Mouse (Mus musculus) CH12.LX (cell line): ENCODE results near the gene Pde9a. TPM values are rescaled to one million over a fixed set of nuclear protein-coding genes. Genes with fewer than 3 reads are reported as not detected.

Source experiments
- DNase-seq: peaks from one replicate; pipeline ENCODE4 v3.0.0-alpha.2; 2013; ENCODE audit errors: extremely low read depth
- H3K27ac ChIP-seq: 2 replicates; pipeline ENCODE4 v1.5.1; 2012; ENCODE audit warnings: low read depth, mild to moderate bottlenecking, control low read depth, moderate library complexity; ENCODE audit not compliant: insufficient read depth
- H3K27me3 ChIP-seq: replicated peaks from 2 replicates; pipeline ENCODE3; 2012; ENCODE audit warnings: inconsistent platforms
- H3K36me3 ChIP-seq, 2 experiments: replicated peaks in 1 of 2; 2 replicates each; pipeline versions ENCODE3 to v1.6.1; 2012; ENCODE audit warnings: inconsistent platforms in 1 of 2, low read length in 1 of 2, mild to moderate bottlenecking in 1 of 2, mixed read lengths in 1 of 2, moderate library complexity in 1 of 2; ENCODE audit not compliant: control insufficient read depth in 1 of 2, insufficient read depth in 1 of 2
- H3K4me1 ChIP-seq, 2 experiments: 2 replicates each; pipeline ENCODE4 v1.6.1; 2012; ENCODE audit warnings: inconsistent platforms in 1 of 2, moderate library complexity in 1 of 2; ENCODE audit not compliant: insufficient read depth in 2 of 2, control insufficient read depth in 1 of 2
- H3K4me2 ChIP-seq: 2 replicates; pipeline ENCODE4 v1.6.1; 2012; ENCODE audit warnings: low read depth, mild to moderate bottlenecking, control low read depth; ENCODE audit not compliant: poor library complexity, insufficient read depth, severe bottlenecking
- H3K4me3 ChIP-seq, 3 experiments: fragments of 150-350 bp in 1 of 3; sonication (generic) in 1 of 3; replicated peaks in 1 of 3; 2 replicates each; pipeline versions ENCODE3 to v1.5.1; 2011 to 2012; ENCODE audit warnings: low read depth in 2 of 3, low read length in 2 of 3, mild to moderate bottlenecking in 2 of 3, moderate library complexity in 2 of 3, control low read depth in 1 of 3, improper control_type of control experiment in 1 of 3, inconsistent platforms in 1 of 3, mixed read lengths in 1 of 3; ENCODE audit not compliant: poor library complexity in 1 of 3
- H3K79me2 ChIP-seq: replicated peaks from 2 replicates; pipeline ENCODE4 v1.6.1; 2012; ENCODE audit warnings: mild to moderate bottlenecking, moderate library complexity; ENCODE audit not compliant: control insufficient read depth, poor library complexity, insufficient read depth, severe bottlenecking; ENCODE audit errors: extremely low read depth
- H3K9ac ChIP-seq: 2 replicates; pipeline ENCODE4 v1.6.1; 2012; ENCODE audit warnings: low read depth, mild to moderate bottlenecking, control low read depth, moderate library complexity; ENCODE audit not compliant: insufficient read depth
- H3K9me3 ChIP-seq: replicated peaks from 2 replicates; pipeline ENCODE3; 2012; ENCODE audit warnings: low read length, inconsistent platforms, mixed read lengths
- BHLHE40 ChIP-seq: IDR thresholded peaks from 2 replicates; pipeline ENCODE4 v1.6.1; 2011; ENCODE audit warnings: mild to moderate bottlenecking, low read depth, low read length, improper control_type of control experiment
- CTCF ChIP-seq, 2 experiments: IDR thresholded peaks in 1 of 2; conservative IDR thresholded peaks in 1 of 2; 2 replicates each; pipeline ENCODE4 v1.5.1; 2011 to 2012; ENCODE audit warnings: low read depth in 2 of 2, low read length in 2 of 2, improper control_type of control experiment in 1 of 2, inconsistent platforms in 1 of 2, mild to moderate bottlenecking in 1 of 2, moderate library complexity in 1 of 2
- E2F4 ChIP-seq: IDR thresholded peaks from 2 replicates; pipeline ENCODE4 v1.6.1; 2011; ENCODE audit warnings: low read depth, low read length, improper control_type of control experiment; ENCODE audit not compliant: insufficient replicate concordance
- ELF1 ChIP-seq: IDR thresholded peaks from 2 replicates; pipeline ENCODE4 v1.6.1; 2014; ENCODE audit warnings: low read depth, mild to moderate bottlenecking, inconsistent platforms, low read length, improper control_type of control experiment
- EP300 ChIP-seq: IDR thresholded peaks from 2 replicates; pipeline ENCODE4 v1.6.1; 2011; ENCODE audit warnings: low read length, improper control_type of control experiment
- GABPA ChIP-seq: IDR thresholded peaks from 2 replicates; pipeline ENCODE4 v1.6.1; 2012; ENCODE audit warnings: low read depth, low read length, improper control_type of control experiment, inconsistent platforms; ENCODE audit not compliant: insufficient replicate concordance
- JUN ChIP-seq: IDR thresholded peaks from 2 replicates; pipeline ENCODE4 v1.6.1; 2011; ENCODE audit warnings: low read depth, mild to moderate bottlenecking, low read length, improper control_type of control experiment, moderate library complexity; ENCODE audit not compliant: insufficient read depth
- KAT2A ChIP-seq: IDR thresholded peaks from 2 replicates; pipeline ENCODE4 v1.6.1; 2012; ENCODE audit warnings: low read length, improper control_type of control experiment, inconsistent platforms; ENCODE audit not compliant: insufficient replicate concordance
- MAX ChIP-seq: IDR thresholded peaks from 2 replicates; pipeline ENCODE4 v1.6.1; 2011; ENCODE audit warnings: low read length, improper control_type of control experiment
- MAZ ChIP-seq: IDR thresholded peaks from 2 replicates; pipeline ENCODE4 v1.6.1; 2012; ENCODE audit warnings: low read depth, mild to moderate bottlenecking, inconsistent platforms, low read length, improper control_type of control experiment, moderate library complexity
- MEF2A ChIP-seq: IDR thresholded peaks from 2 replicates; pipeline ENCODE4 v1.6.1; 2014; ENCODE audit warnings: low read depth, mild to moderate bottlenecking, inconsistent platforms, low read length, improper control_type of control experiment, borderline replicate concordance
- MYC ChIP-seq: IDR thresholded peaks from 2 replicates; pipeline ENCODE4 v1.6.1; 2011; ENCODE audit warnings: low read depth, mild to moderate bottlenecking, improper control_type of control experiment, low read length
- NELFE ChIP-seq: IDR thresholded peaks from 2 replicates; pipeline ENCODE4 v1.6.1; 2011; ENCODE audit warnings: low read depth, low read length, improper control_type of control experiment
- NRF1 ChIP-seq: IDR thresholded peaks from 2 replicates; pipeline ENCODE4 v1.6.1; 2014; ENCODE audit warnings: low read depth, mild to moderate bottlenecking, inconsistent platforms, low read length, improper control_type of control experiment, moderate library complexity
- SIN3A ChIP-seq: IDR thresholded peaks from 2 replicates; pipeline ENCODE4 v1.6.1; 2012; ENCODE audit warnings: low read length, improper control_type of control experiment, inconsistent platforms
- TCF12 ChIP-seq: IDR thresholded peaks from 2 replicates; pipeline ENCODE4 v1.6.1; 2014; ENCODE audit warnings: low read depth, mild to moderate bottlenecking, inconsistent platforms, low read length, improper control_type of control experiment
- dilution Hi-C: fragments of 300-500 bp; cut with MboI; formaldehyde crosslinking; loops from 2 replicates; pipeline ENCODE4 v1.14.3; 2020; ENCODE audit warnings: low sequenced_read_pairs; ENCODE audit not compliant: extremely low pct_unique_long_range_greater_than_20kb, extremely low pct_ligation_motif_present
- in situ Hi-C: fragments of 300-500 bp; cut with MboI; formaldehyde crosslinking; loops from 3 replicates; pipeline ENCODE4 v1.14.3; 2019; ENCODE audit warnings: low sequenced_read_pairs, low pct_ligation_motif_present, low pct_unique_long_range_greater_than_20kb, mixed read lengths
- polyA plus RNA-seq: library from polyadenylated mRNA; unstranded; fragments of >175 nt; gene quantifications from 2 replicates; pipeline ENCODE4 v1.2.1, GENCODE M21; 2012; ENCODE audit warnings: low read depth; ENCODE audit not compliant: insufficient read length
- total RNA-seq, 2 experiments: library from RNA; depleted of rRNA; stranded (reverse); fragments of 300-350 nt in 1 of 2; fragments of >200 nt in 1 of 2; gene quantifications; 2 replicates each; pipeline ENCODE4 v1.2.3; 2012 to 2014

The Pde9a gene
- total and polyA plus RNA-seq, 3 experiments = not detected

- Histone ChIP-seq H3K9ac (no peak overlapping the region), H3K4me2 (no peak overlapping the region)
- TF ChIP-seq BHLHE40 = no peak
- TF ChIP-seq ELF1 = no peak
- TF ChIP-seq TCF12 = no peak
- no peak for TF ChIP-seq NRF1
- no peak for TF ChIP-seq SIN3A
- TF ChIP-seq EP300 = no peak
- no peak for TF ChIP-seq NELFE
- no peak for TF ChIP-seq KAT2A
- TF ChIP-seq, all 38 proteins: peak for 0
- Histone ChIP-seq H3K79me2 (no peaks in the 10 kb centered on the region), H3K27ac (no peak overlapping the region), H3K27me3 (peaks cover 21% of the 10 kb centered on the region), H3K36me3 (no peaks in the 10 kb centered on the region), H3K9me3 (no peaks in the 10 kb centered on the region), H3K4me3 (no peak overlapping the region), H3K4me1 (peaks cover 16 to 27% of the 10 kb centered on the region in 2 experiments)
- no peak for DNase-seq
- dilution Hi-C loops (no loop called here), in situ Hi-C loops (no loop called here)
Measured at GRCm38 (mm10) chr17:31419598-31419950, 33.6 kb downstream of the Pde9a start.

DNA sequence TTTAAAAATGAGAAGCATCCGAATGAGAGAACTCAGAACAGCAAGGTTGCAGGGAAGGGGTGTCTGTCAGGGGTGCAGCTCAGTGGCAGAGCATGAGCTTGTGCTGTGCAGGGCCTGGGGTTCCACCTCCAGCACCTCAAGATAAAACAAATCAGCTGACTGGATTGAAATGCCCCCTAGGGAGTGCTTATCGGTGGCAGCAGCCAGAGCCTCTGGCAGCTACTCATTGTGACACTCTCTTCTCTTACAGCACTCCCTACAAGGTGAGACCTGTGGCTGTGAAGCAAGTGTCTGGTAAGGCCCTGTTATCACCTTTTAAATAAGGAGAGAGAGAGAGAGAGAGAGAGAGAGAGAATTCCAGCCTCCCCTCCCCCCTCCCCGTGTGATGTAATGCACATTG lies 34.0 kb downstream of the Pde9a start:
- Histone ChIP-seq H3K4me1 (peaks cover 18 to 31% of the 10 kb centered on the region in 2 experiments), H3K4me2 (no peak overlapping the region), H3K27me3 (peaks cover 19% of the 10 kb centered on the region), H3K9ac (no peak overlapping the region), H3K27ac (no peak overlapping the region), H3K9me3 (no peaks in the 10 kb centered on the region), H3K79me2 (no peaks in the 10 kb centered on the region), H3K4me3 (no peak overlapping the region), H3K36me3 (no peaks in the 10 kb centered on the region)
- DNase-seq = no peak
- no peak for TF ChIP-seq TCF12
- TF ChIP-seq MAX = no peak
- TF ChIP-seq MYC = no peak
- in situ Hi-C loops = no loop called here
- dilution Hi-C loops = no loop called here

GRCm38 (mm10) chr17:31420658-31421057 lies 34.6 kb downstream of the Pde9a start:
- no peak overlapping the region for H3K4me3 ChIP-seq
- no peak overlapping the region for H3K9ac ChIP-seq
- no peaks in the 10 kb centered on the region for H3K9me3 ChIP-seq
- TF ChIP-seq CTCF (conservative IDR thresholded peaks at IDR 0.05 in 1 of 2, IDR thresholded peaks at IDR 0.05 in 1 of 2; ENCODE audit: low read depth in 2 of 2, low read length in 2 of 2) (no peak), MAZ (no peak), E2F4 (no peak), SIN3A (no peak), JUN (no peak), GABPA (no peak), MEF2A (no peak), ELF1 (no peak)
- TF ChIP-seq, all 38 proteins: peak for 0
- H3K36me3 ChIP-seq = no peaks in the 10 kb centered on the region
- H3K27ac ChIP-seq = no peak overlapping the region
- in situ Hi-C loops = no loop called here
- peaks cover 21 to 38% of the 10 kb centered on the region in 2 experiments for H3K4me1 ChIP-seq
- no peak for DNase-seq
- H3K79me2 ChIP-seq = no peaks in the 10 kb centered on the region
- dilution Hi-C loops = no loop called here
- H3K4me2 ChIP-seq = no peak overlapping the region
- H3K27me3 ChIP-seq = peaks cover 15% of the 10 kb centered on the region
